Mouse (Mus musculus) spleen, adult 2 months (tissue): ENCODE results near the gene Megf11. TPM values are rescaled to one million over a fixed set of nuclear protein-coding genes. Genes with fewer than 3 reads are reported as not detected.
A peak's percentile ranks its signal among the peaks of the same experiment; 100 is the strongest.

Source experiments
- DNase-seq, 2 experiments: peaks; one replicate each; pipeline versions ENCODE4 v3.0.0 to v3.0.0-alpha.2; 2012 to 2021; ENCODE audit warnings: low spot score in 2 of 2, low read depth in 1 of 2
- H3K27ac ChIP-seq: fragments of 200-500 bp; 2 replicates; pipeline ENCODE4 v1.5.1; 2012; ENCODE audit warnings: low read length, inconsistent platforms; ENCODE audit not compliant: insufficient read depth
- H3K27me3 ChIP-seq: fragments of 200-500 bp; 2 replicates; pipeline ENCODE4 v1.6.1; 2012; ENCODE audit warnings: mild to moderate bottlenecking, moderate library complexity, low read length, inconsistent platforms; ENCODE audit not compliant: control insufficient read depth, insufficient read depth
- H3K36me3 ChIP-seq: fragments of 200-500 bp; 2 replicates; pipeline ENCODE4 v1.6.1; 2012; ENCODE audit warnings: mild to moderate bottlenecking, low read length, inconsistent platforms; ENCODE audit not compliant: control insufficient read depth, insufficient read depth
- H3K4me1 ChIP-seq: fragments of 200-500 bp; 2 replicates; pipeline ENCODE4 v1.6.1; 2011; ENCODE audit warnings: inconsistent platforms; ENCODE audit not compliant: control insufficient read depth, insufficient read depth, insufficient read length
- H3K4me3 ChIP-seq: fragments of 200-500 bp; 2 replicates; pipeline ENCODE4 v1.5.1; 2011; ENCODE audit warnings: mild to moderate bottlenecking, inconsistent platforms; ENCODE audit not compliant: insufficient read depth, insufficient read length; ENCODE audit errors: extremely low read depth
- CTCF ChIP-seq: fragments of 200-500 bp; IDR thresholded peaks from 2 replicates; pipeline ENCODE4 v1.5.1; 2011; ENCODE audit warnings: mild to moderate bottlenecking, inconsistent platforms; ENCODE audit not compliant: insufficient read depth, insufficient read length, insufficient replicate concordance; ENCODE audit errors: extremely low read depth
- POLR2A ChIP-seq: fragments of 200-500 bp; IDR thresholded peaks from 2 replicates; pipeline ENCODE4 v1.6.1; 2011; ENCODE audit warnings: low read depth, low read length, inconsistent platforms
- WGBS: fragments of 180-500 bp; shearing (Covaris S2); methylation state at CpG from one replicate; pipeline ENCODE4 v1.1.7; 2018; 5-methylcytosine and 5-hydroxymethylcytosine counted together
- polyA plus RNA-seq: library from polyadenylated mRNA; depleted of rRNA; stranded (reverse); fragments of >200 nt; gene quantifications from 2 replicates; pipeline ENCODE4 v1.2.3, GENCODE M21; 2012

Gene Megf11
- polyA plus RNA-seq, 1 experiment = 1.0 TPM

DNA sequence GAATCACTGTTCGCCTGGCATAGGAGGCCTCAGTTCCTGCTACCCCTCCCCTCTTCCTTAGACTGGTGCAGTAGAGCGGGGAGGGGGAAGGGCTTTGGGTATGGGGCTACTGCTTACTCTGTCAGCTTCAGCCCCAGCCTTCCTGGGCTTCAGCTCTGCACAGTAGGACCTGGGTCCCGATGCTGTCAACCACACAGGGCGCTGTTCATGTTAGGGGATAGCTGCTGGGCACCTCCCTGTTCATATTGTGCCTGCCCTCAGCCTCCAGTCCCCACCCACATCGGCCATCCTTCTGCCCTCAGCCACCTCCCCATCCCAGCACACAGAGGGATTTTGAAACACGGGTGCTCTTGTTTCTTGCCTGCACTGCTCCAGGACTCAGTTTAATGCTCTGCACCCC lies 61.6 kb downstream of the Megf11 start:
- WGBS = 53% methylated on average over 6 of the region's 6 CpGs
- H3K4me3 ChIP-seq = no peak overlapping the region
- H3K36me3 ChIP-seq = no peaks in the 10 kb centered on the region
- no peak for DNase-seq
- no peak overlapping the region for H3K27ac ChIP-seq
- TF ChIP-seq POLR2A (no peak), CTCF (no peak)
- H3K27me3 ChIP-seq = no peaks in the 10 kb centered on the region
- H3K4me1 ChIP-seq = no peaks in the 10 kb centered on the region

DNA sequence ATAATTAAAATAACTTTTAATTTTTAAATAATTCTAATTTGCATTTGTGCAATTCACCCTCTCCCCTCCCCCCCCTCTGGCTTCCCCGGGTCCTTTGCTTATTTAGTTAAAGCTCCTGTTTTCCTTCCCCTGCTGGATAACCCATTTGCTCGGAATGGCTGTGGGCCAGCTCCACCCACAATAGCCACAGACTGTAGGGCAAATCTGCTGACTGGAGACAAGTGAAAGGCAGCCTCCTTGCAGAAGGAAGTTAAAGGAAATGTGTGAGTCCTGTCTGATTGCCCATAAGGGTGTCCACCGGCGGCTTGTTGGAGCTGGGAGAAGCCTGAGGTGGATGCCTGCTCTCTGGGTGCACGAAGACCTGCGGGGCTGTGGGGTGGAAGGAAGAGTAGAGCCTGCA lies 62.1 kb downstream of the Megf11 start:
- TF ChIP-seq POLR2A (no peak), CTCF (no peak)
- Histone ChIP-seq H3K27ac (no peak overlapping the region), H3K36me3 (no peaks in the 10 kb centered on the region), H3K4me3 (no peak overlapping the region), H3K4me1 (no peaks in the 10 kb centered on the region), H3K27me3 (no peaks in the 10 kb centered on the region)
- DNase-seq = no peak
- WGBS = 11% methylated on average over 6 of the region's 6 CpGs

DNA sequence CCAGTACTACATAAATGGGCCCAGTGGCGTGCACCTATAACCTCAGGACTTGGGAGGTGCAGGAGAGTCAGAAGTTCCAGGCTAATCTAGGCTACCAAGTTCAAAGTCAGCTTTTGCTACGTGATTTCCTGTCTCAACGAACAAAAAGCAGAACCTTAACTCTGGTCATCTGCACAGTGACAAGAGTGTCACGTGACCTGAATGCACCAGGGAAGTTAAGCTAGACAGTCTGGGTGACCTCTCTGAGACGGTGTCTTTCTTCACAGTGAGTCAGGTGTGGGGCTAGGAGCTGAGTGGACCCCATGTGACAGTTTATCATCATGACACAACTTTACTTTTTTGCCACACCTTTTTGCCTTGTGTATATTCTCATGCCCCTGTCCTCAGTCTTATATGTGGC lies 67.3 kb downstream of the Megf11 start:
- TF ChIP-seq CTCF (no peak), POLR2A (no peak)
- Histone ChIP-seq H3K36me3 (no peaks in the 10 kb centered on the region), H3K4me1 (no peaks in the 10 kb centered on the region), H3K27ac (no peak overlapping the region), H3K27me3 (no peaks in the 10 kb centered on the region), H3K4me3 (no peak overlapping the region)
- WGBS = 19% methylated on average over 5 of the region's 5 CpGs
- peak in 1 of 2 experiments; percentile 22 for DNase-seq

DNA sequence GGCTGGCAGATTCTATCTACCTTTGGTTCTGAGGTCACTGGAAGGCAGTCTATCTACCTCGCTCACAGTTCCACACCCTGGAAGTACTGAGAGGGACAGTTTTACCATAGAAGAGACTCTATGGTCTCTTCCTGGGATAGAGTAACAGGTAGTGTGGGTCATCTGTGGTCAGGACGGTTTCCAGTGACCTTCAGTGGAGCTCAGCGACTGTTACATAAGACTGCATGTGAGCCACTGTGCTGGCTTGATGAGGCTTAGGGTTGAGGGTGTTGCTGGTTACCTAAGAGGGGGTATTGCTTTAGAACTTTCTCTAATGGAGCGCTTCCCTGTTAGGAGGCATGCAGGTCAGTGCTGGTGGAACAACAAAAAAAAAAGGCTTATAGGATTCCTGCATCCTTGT lies 68.8 kb downstream of the Megf11 start:
- Histone ChIP-seq H3K4me3 (no peak overlapping the region), H3K36me3 (no peaks in the 10 kb centered on the region), H3K27ac (no peak overlapping the region), H3K27me3 (no peaks in the 10 kb centered on the region), H3K4me1 (no peaks in the 10 kb centered on the region)
- 76% methylated on average over 4 of the region's 4 CpGs for WGBS
- DNase-seq = no peak
- TF ChIP-seq POLR2A = no peak
- no peak for TF ChIP-seq CTCF

DNA sequence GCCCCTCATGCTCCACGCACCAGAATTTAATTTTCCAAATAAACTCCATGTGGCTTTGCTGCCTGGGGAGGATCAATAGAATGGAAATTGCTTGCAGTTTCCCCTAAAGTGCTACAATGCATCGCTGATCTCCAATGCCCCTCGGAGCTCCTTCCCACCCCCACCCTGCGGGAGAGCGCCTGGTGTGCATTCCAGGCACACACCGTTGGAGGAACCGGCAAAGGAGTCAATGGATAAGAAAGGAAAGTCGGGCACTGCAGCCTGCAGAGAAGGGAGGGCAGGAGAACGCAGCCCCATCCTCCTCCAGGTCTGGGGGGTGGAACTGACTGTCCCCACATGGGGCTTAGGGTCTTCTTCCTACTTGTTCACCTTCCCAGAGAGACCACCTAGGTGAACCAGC lies 70.5 kb downstream of the Megf11 start:
- DNase-seq = no peak
- Histone ChIP-seq H3K27me3 (no peaks in the 10 kb centered on the region), H3K4me1 (no peaks in the 10 kb centered on the region), H3K36me3 (no peaks in the 10 kb centered on the region), H3K27ac (no peak overlapping the region), H3K4me3 (no peak overlapping the region)
- 68% methylated on average over 9 of the region's 9 CpGs for WGBS
- TF ChIP-seq POLR2A (no peak), CTCF (no peak)

DNA sequence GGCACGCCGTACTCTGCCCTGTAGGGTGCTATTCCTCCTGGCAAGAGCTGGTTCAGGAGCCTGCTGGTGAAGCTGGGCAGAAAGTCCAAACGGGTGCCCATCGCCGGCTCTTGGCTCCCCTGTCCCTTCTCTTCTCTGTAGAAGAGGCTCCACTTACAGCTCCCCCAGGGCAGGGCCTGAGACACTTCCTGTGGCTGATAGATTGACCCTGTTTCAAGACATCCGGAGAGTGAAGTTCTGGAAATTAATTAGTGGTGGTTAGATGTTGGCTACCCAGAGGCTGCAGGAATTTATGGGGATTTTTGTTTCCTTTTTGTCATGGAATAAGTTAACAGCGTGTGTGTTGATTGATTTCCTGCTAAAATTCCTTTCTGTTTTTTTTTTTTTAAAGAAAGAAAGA lies 72.2 kb downstream of the Megf11 start:
- no peak for DNase-seq
- no peaks in the 10 kb centered on the region for H3K36me3 ChIP-seq
- 69% methylated on average over 7 of the region's 7 CpGs for WGBS
- TF ChIP-seq POLR2A = no peak
- no peak for TF ChIP-seq CTCF
- H3K27me3 ChIP-seq = no peaks in the 10 kb centered on the region
- H3K27ac ChIP-seq = no peak overlapping the region
- H3K4me3 ChIP-seq = no peak overlapping the region
- H3K4me1 ChIP-seq = no peaks in the 10 kb centered on the region

DNA sequence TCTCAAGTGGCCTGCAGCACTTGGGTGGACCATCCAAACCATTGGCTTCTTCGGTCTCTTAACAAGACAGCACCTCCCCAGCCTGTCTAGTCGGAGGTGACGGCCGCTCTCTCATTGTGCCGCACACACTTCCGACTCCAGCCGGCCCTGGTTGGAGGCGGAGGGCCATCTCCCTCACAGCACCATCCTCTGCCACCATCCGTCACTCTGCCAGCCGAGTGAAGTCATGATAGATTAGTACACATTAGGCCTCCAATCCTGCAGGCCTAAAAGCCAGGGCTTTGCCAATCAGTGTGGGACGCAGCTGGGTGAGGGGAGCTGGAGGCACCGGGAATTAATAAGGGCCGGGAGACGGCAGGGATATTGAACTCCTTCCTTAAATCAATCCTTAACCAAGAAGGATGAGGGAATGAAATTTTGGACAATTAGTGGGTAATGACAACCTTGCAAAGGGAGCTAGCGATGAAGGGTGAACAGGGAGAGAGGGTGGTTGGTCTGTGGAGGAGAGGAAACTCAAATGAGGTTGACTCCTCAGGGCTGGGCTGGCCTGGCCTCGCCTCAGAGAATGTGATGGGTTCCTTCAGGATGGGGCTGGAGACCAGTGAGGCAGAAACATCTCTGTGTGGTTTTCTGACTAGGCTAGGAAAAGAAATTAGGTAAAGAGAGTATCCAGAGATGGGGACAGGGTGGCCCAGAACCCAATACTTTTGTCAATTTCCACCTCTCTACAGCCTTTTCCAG lies 76.3 kb downstream of the Megf11 start:
- no peak for DNase-seq
- H3K4me1 ChIP-seq = no peaks in the 10 kb centered on the region
- H3K27me3 ChIP-seq = no peaks in the 10 kb centered on the region
- no peak overlapping the region for H3K4me3 ChIP-seq
- no peaks in the 10 kb centered on the region for H3K36me3 ChIP-seq
- H3K27ac ChIP-seq = no peak overlapping the region
- no peak for TF ChIP-seq CTCF
- TF ChIP-seq POLR2A = no peak
- 90% methylated on average over 16 of the region's 16 CpGs for WGBS
